10 mouse cellular contexts compared by ENCODE assay signal in genomic region chr3:80803211-80803610, GRCm38 (mm10). TPM values are rescaled to one million over a fixed set of nuclear protein-coding genes. Genes with fewer than 3 reads are reported as not detected.
A peak's percentile ranks its signal among the peaks of the same experiment; 100 is the strongest.
DNase-seq lines count a peak whose midpoint lies in the region; ATAC-seq lines count a peak whose summit lies in the region.
"Had no signal": no experiment of that assay in that cellular context is flagged by ENCODE, and none has a peak within 500 bp of the region (broad histone marks: within the 10 kb centered on the region; RNA-seq: fewer than 3 reads in every experiment).

No protein-coding gene starts in this region.

- peaks cover 17% of the 10 kb centered on the region for H3K4me1 ChIP-seq in limb, embryonic 13.5 days
- peaks cover 12% of the 10 kb centered on the region; the same call in 1 of the 2 replicates for H3K4me1 ChIP-seq in stomach, embryonic 15.5 days

- peak; percentile 25 for DNase-seq in cerebellum, adult 11-12 months
- no peak for DNase-seq in cerebellum, adult 8-10 months
- DNase-seq in retina, embryonic 14.5 days (ENCODE audit: low spot score): peak; percentile 34
- DNase-seq in retina, postnatal 1 day: no peak
- DNase-seq in frontal cortex, postnatal 36 days (ENCODE audit: low spot score in 2 of 2): no peak
- no peak for DNase-seq in embryo, embryonic 10.5 days (ENCODE audit: low spot score)

- peaks cover 40% of the 10 kb centered on the region for H3K27me3 ChIP-seq in limb, embryonic 13.5 days
- peaks cover 28% of the 10 kb centered on the region for H3K27me3 ChIP-seq in stomach, embryonic 15.5 days (replicated peaks)

- WGBS in limb, embryonic 13.5 days: 57% methylated on average over 8 of the region's 8 CpGs
- 59% methylated on average over 8 of the region's 8 CpGs for WGBS in stomach, embryonic 15.5 days

- H3K9me3 ChIP-seq in limb, embryonic 13.5 days: no peaks in the 10 kb centered on the region
- H3K9me3 ChIP-seq in stomach, embryonic 15.5 days: no peaks in the 10 kb centered on the region
- H3K9me3 ChIP-seq: heart, embryonic 15.5 days had no signal

- H3K36me3 ChIP-seq in limb, embryonic 13.5 days: no peaks in the 10 kb centered on the region
- H3K36me3 ChIP-seq in stomach, embryonic 15.5 days: no peaks in the 10 kb centered on the region
- H3K36me3 ChIP-seq: heart, embryonic 15.5 days had no signal

- peak overlapping the region; percentile 91 for H3K4me2 ChIP-seq in limb, embryonic 13.5 days (replicated peaks)
- H3K4me2 ChIP-seq in stomach, embryonic 15.5 days: peak overlapping the region; percentile 76; the same call in 1 of the 2 replicates

- no peak overlapping the region for H3K9ac ChIP-seq in limb, embryonic 13.5 days
- H3K9ac ChIP-seq in stomach, embryonic 15.5 days: no peak overlapping the region
- H3K9ac ChIP-seq: heart, embryonic 15.5 days had no signal

- no peak for ATAC-seq in limb, embryonic 13.5 days (ENCODE audit: low FRiP score, low read depth)
- no peak for ATAC-seq in stomach, embryonic 15.5 days (ENCODE audit: insufficient read depth, low FRiP score, low read depth)

- H3K4me3 ChIP-seq in limb, embryonic 13.5 days: peak overlapping the region; percentile 50; the same call in 1 of the 2 replicates
- no peak overlapping the region for H3K4me3 ChIP-seq in stomach, embryonic 15.5 days (replicated peaks)
- H3K4me3 ChIP-seq: erythroblast, embryonic 14.5 days had no signal

- H3K27ac ChIP-seq in limb, embryonic 13.5 days: no peak overlapping the region
- H3K27ac ChIP-seq in stomach, embryonic 15.5 days: no peak overlapping the region
- H3K27ac ChIP-seq: heart, embryonic 15.5 days had no signal

RNA-seq across cellular contexts. Expression of gene Gria2, which starts 0.6 kb away (rescaled TPM):
- 3.3 and 3.6 TPM in 2 replicates for polyA plus RNA-seq in limb, embryonic 13.5 days (2015; fragmentation: Nextera tagmentation; extraction: Ambion mirVana)
- polyA plus RNA-seq in stomach, embryonic 15.5 days (2015; fragmentation: Nextera tagmentation; extraction: Ambion mirVana): 2.7 and 2.9 TPM in 2 replicates
- polyA plus RNA-seq: erythroblast, embryonic 14.5 days had no signal

Comparison
In these comparisons a context has a peak if more than half of its experiments do, and no peak if none do; other contexts are left out.
1. DNase-seq: peak in cerebellum, adult 11-12 months (single experiment) and retina, embryonic 14.5 days (single experiment); none in cerebellum, adult 8-10 months (single experiment), retina, postnatal 1 day (single experiment), frontal cortex, postnatal 36 days (0 of 2) and embryo, embryonic 10.5 days (single experiment).